In the genomic region with DNA sequence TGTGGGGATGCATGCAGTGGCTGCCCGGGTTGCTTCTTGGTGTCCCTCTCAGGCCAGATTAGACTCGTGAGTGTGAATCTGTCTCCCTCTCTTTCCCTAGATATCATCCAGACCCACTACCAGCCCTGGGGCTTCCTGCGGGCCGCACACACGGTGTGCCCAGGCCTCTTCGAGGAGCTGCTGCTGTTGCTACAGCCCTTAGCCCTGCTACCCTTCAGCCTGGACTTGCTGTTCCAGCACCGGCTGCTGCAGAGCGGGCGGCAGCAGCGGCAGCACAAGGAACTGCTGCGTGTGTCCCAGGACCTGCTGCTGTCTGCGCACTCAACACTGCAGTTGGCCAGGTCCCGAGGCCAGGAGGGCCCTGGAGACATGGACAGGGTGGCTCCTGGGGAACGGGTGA, we compare ENCODE assay signal across 11 mouse cellular contexts. TPM values are rescaled to one million over a fixed set of nuclear protein-coding genes. Genes with fewer than 3 reads are reported as not detected.
DNase-seq lines count a peak whose midpoint lies in the region; ATAC-seq lines count a peak whose summit lies in the region.
"Had no signal": no experiment of that assay in that cellular context is flagged by ENCODE, and none has a peak within 500 bp of the region (broad histone marks: within the 10 kb centered on the region; RNA-seq: fewer than 3 reads in every experiment).

No protein-coding gene starts in this region.

- ATAC-seq in forebrain, embryonic 15.5 days (replicated peaks): no peak
- ATAC-seq in lung, embryonic 16.5 days (ENCODE audit: low read depth): no peak
- ATAC-seq in hindbrain, embryonic 16.5 days: no peak
- no peak for ATAC-seq in neural tube, embryonic 11.5 days (ENCODE audit: insufficient read depth, low FRiP score, low TSS enrichment)

- H3K4me3 ChIP-seq in forebrain, embryonic 10.5 days: peak overlapping the region; percentile 36
- no peak overlapping the region for H3K4me3 ChIP-seq in forebrain, embryonic 15.5 days
- no peak overlapping the region for H3K4me3 ChIP-seq in lung, embryonic 16.5 days (ENCODE audit: low read length)
- no peak overlapping the region for H3K4me3 ChIP-seq in hindbrain, embryonic 16.5 days (ENCODE audit: low read length)
- H3K4me3 ChIP-seq in neural tube, embryonic 11.5 days (ENCODE audit: low read depth, low read length): no peak overlapping the region

- WGBS in forebrain, embryonic 10.5 days: 17% methylated on average over 14 of the region's 14 CpGs
- WGBS in forebrain, embryonic 15.5 days: 27% methylated on average over 14 of the region's 14 CpGs
- WGBS in lung, embryonic 16.5 days: 32% methylated on average over 14 of the region's 14 CpGs
- WGBS in hindbrain, embryonic 16.5 days: 33% methylated on average over 14 of the region's 14 CpGs
- WGBS in neural tube, embryonic 11.5 days: 22% methylated on average over 14 of the region's 14 CpGs

- H3K9me3 ChIP-seq in forebrain, embryonic 10.5 days: no peaks in the 10 kb centered on the region
- no peaks in the 10 kb centered on the region for H3K9me3 ChIP-seq in forebrain, embryonic 15.5 days
- no peaks in the 10 kb centered on the region for H3K9me3 ChIP-seq in lung, embryonic 16.5 days (ENCODE audit: control insufficient read depth, low read length)
- no peaks in the 10 kb centered on the region for H3K9me3 ChIP-seq in hindbrain, embryonic 16.5 days (ENCODE audit: control insufficient read depth, low read length)
- no peaks in the 10 kb centered on the region for H3K9me3 ChIP-seq in neural tube, embryonic 11.5 days (ENCODE audit: control insufficient read depth, low read length)

- H3K4me1 ChIP-seq in forebrain, embryonic 10.5 days: peaks cover 50% of the 10 kb centered on the region
- peaks cover 16% of the 10 kb centered on the region; the same call in 1 of the 2 replicates for H3K4me1 ChIP-seq in forebrain, embryonic 15.5 days
- H3K4me1 ChIP-seq in lung, embryonic 16.5 days (replicated peaks; ENCODE audit: control insufficient read depth, insufficient read depth, low read length): peaks cover 9% of the 10 kb centered on the region
- peaks cover 6% of the 10 kb centered on the region for H3K4me1 ChIP-seq in hindbrain, embryonic 16.5 days (ENCODE audit: control insufficient read depth, insufficient read depth, low read depth, low read length)
- peaks cover 15% of the 10 kb centered on the region; the same call in 1 of the 2 replicates for H3K4me1 ChIP-seq in neural tube, embryonic 11.5 days (ENCODE audit: control insufficient read depth, insufficient read depth, low read length)

- peak; percentile 33 for DNase-seq in forebrain, embryonic 10.5 days (ENCODE audit: extremely low spot score, low spot score)
- no peak for DNase-seq in lung, postnatal 14 days
- no peak for DNase-seq in neural tube, embryonic 11.5 days (ENCODE audit: low spot score)
- no peak for DNase-seq in c-Kit-positive CD71-positive TER-119-positive erythroid progenitor cells, embryonic 14.5 days (ENCODE audit: low spot score)
- DNase-seq in spleen, adult 12 weeks (ENCODE audit: low spot score): no peak
- DNase-seq: lung, adult 18-20 months had no signal

- no peak overlapping the region for H3K9ac ChIP-seq in forebrain, embryonic 15.5 days (replicated peaks)
- peak overlapping the region; percentile 46; the same call in 1 of the 2 replicates for H3K9ac ChIP-seq in lung, embryonic 16.5 days (ENCODE audit: low read length)
- H3K9ac ChIP-seq in hindbrain, embryonic 16.5 days (ENCODE audit: low read depth, low read length): peak overlapping the region; percentile 8; the same call in 1 of the 2 replicates
- peak overlapping the region; percentile 24; the same call in 1 of the 2 replicates for H3K9ac ChIP-seq in neural tube, embryonic 11.5 days (ENCODE audit: low read length)

- H3K27me3 ChIP-seq in forebrain, embryonic 10.5 days (ENCODE audit: poor library complexity, severe bottlenecking): peaks cover 88% of the 10 kb centered on the region
- H3K27me3 ChIP-seq in forebrain, embryonic 15.5 days: peaks cover 13% of the 10 kb centered on the region; the same call in 1 of the 2 replicates
- H3K27me3 ChIP-seq in lung, embryonic 16.5 days (ENCODE audit: control insufficient read depth, insufficient read depth, low read depth, low read length): peaks cover 9% of the 10 kb centered on the region
- 0 out of 2 replicates have a peak, but pooled peaks cover 3% of the 10 kb centered on the region for H3K27me3 ChIP-seq in hindbrain, embryonic 16.5 days (replicated peaks; ENCODE audit: control insufficient read depth, insufficient read depth, low read length)
- H3K27me3 ChIP-seq in neural tube, embryonic 11.5 days (ENCODE audit: control insufficient read depth, insufficient read depth, low read length): peaks cover 43% of the 10 kb centered on the region

- H3K36me3 ChIP-seq in forebrain, embryonic 10.5 days (replicated peaks): peaks cover 47% of the 10 kb centered on the region
- peaks cover 59% of the 10 kb centered on the region for H3K36me3 ChIP-seq in forebrain, embryonic 15.5 days
- H3K36me3 ChIP-seq in lung, embryonic 16.5 days (ENCODE audit: control insufficient read depth, insufficient read depth, low read length): peaks cover 38% of the 10 kb centered on the region
- peaks cover 51% of the 10 kb centered on the region for H3K36me3 ChIP-seq in hindbrain, embryonic 16.5 days (ENCODE audit: control insufficient read depth, insufficient read depth, low read length)
- H3K36me3 ChIP-seq in neural tube, embryonic 11.5 days (ENCODE audit: control insufficient read depth, insufficient read depth, low read length): peaks cover 6% of the 10 kb centered on the region

- peak overlapping the region; percentile 45 for H3K27ac ChIP-seq in forebrain, embryonic 10.5 days
- H3K27ac ChIP-seq in forebrain, embryonic 15.5 days (replicated peaks): no peak overlapping the region
- no peak overlapping the region for H3K27ac ChIP-seq in lung, embryonic 16.5 days (ENCODE audit: low read length)
- no peak overlapping the region for H3K27ac ChIP-seq in hindbrain, embryonic 16.5 days (ENCODE audit: low read depth, low read length)
- H3K27ac ChIP-seq in neural tube, embryonic 11.5 days (ENCODE audit: low read depth, low read length): no peak overlapping the region
- H3K27ac ChIP-seq: kidney, postnatal 0 days had no signal

- no peak overlapping the region for H3K4me2 ChIP-seq in forebrain, embryonic 15.5 days (replicated peaks)
- H3K4me2 ChIP-seq in lung, embryonic 16.5 days (ENCODE audit: low read depth, low read length): peak overlapping the region; percentile 18; the same call in 1 of the 2 replicates
- H3K4me2 ChIP-seq in hindbrain, embryonic 16.5 days (ENCODE audit: low read length): no peak overlapping the region
- H3K4me2 ChIP-seq in neural tube, embryonic 11.5 days (ENCODE audit: low read depth): peak overlapping the region; percentile 19; the same call in 1 of the 2 replicates

RNA-seq across cellular contexts. Expression of a gene that starts 3.7 kb away (rescaled TPM):
- polyA plus RNA-seq in forebrain, embryonic 10.5 days (2016; fragmentation: Nextera tagmentation; extraction: Ambion mirVana): 0.10 and 0.17 TPM in 2 replicates
- 0.65 and 0.70 TPM in 2 replicates for polyA plus RNA-seq in forebrain, embryonic 15.5 days (2015; fragmentation: Nextera tagmentation; extraction: Ambion mirVana)
- polyA plus RNA-seq in lung, embryonic 16.5 days (2015; fragmentation: Nextera tagmentation; extraction: Ambion mirVana): 0.87 and 1.4 TPM in 2 replicates
- polyA plus RNA-seq in hindbrain, embryonic 16.5 days (2015; fragmentation: Nextera tagmentation; extraction: Ambion mirVana): 1.1 and 1.4 TPM in 2 replicates
- 0.20 TPM in 1 of 2 replicates, not detected in the other for polyA plus RNA-seq in neural tube, embryonic 11.5 days (2014; fragmentation: Nextera tagmentation; extraction: Ambion mirVana)

RNA-seq across cellular contexts. Expression of a gene that starts 16.5 kb away (rescaled TPM):
- 3.2 and 3.5 TPM in 2 replicates for polyA plus RNA-seq in forebrain, embryonic 10.5 days (2016; fragmentation: Nextera tagmentation; extraction: Ambion mirVana)
- polyA plus RNA-seq in forebrain, embryonic 15.5 days (2015; fragmentation: Nextera tagmentation; extraction: Ambion mirVana): 10.7 and 12.5 TPM in 2 replicates
- polyA plus RNA-seq in lung, embryonic 16.5 days (2015; fragmentation: Nextera tagmentation; extraction: Ambion mirVana): 2.2 and 3.4 TPM in 2 replicates
- 8.9 and 9.2 TPM in 2 replicates for polyA plus RNA-seq in hindbrain, embryonic 16.5 days (2015; fragmentation: Nextera tagmentation; extraction: Ambion mirVana)
- polyA plus RNA-seq in neural tube, embryonic 11.5 days (2014; fragmentation: Nextera tagmentation; extraction: Ambion mirVana): 8.6 and 9.5 TPM in 2 replicates

RNA-seq across cellular contexts. Expression of a gene that starts 29.2 kb away (rescaled TPM):
- 2.3 and 2.4 TPM in 2 replicates for polyA plus RNA-seq in forebrain, embryonic 10.5 days (2016; fragmentation: Nextera tagmentation; extraction: Ambion mirVana)
- 4.3 TPM in 2 replicates for polyA plus RNA-seq in forebrain, embryonic 15.5 days (2015; fragmentation: Nextera tagmentation; extraction: Ambion mirVana)
- 2.0 and 3.0 TPM in 2 replicates for polyA plus RNA-seq in lung, embryonic 16.5 days (2015; fragmentation: Nextera tagmentation; extraction: Ambion mirVana)
- 5.1 and 5.3 TPM in 2 replicates for polyA plus RNA-seq in hindbrain, embryonic 16.5 days (2015; fragmentation: Nextera tagmentation; extraction: Ambion mirVana)
- 2.1 and 2.8 TPM in 2 replicates for polyA plus RNA-seq in neural tube, embryonic 11.5 days (2014; fragmentation: Nextera tagmentation; extraction: Ambion mirVana)

RNA-seq across cellular contexts. Expression of a gene that starts 43.4 kb away (rescaled TPM):
- 7.4 and 8.4 TPM in 2 replicates for polyA plus RNA-seq in forebrain, embryonic 10.5 days (2016; fragmentation: Nextera tagmentation; extraction: Ambion mirVana)
- 59.8 and 64.3 TPM in 2 replicates for polyA plus RNA-seq in forebrain, embryonic 15.5 days (2015; fragmentation: Nextera tagmentation; extraction: Ambion mirVana)
- 12.9 and 15.1 TPM in 2 replicates for polyA plus RNA-seq in lung, embryonic 16.5 days (2015; fragmentation: Nextera tagmentation; extraction: Ambion mirVana)
- 70.8 and 86.8 TPM in 2 replicates for polyA plus RNA-seq in hindbrain, embryonic 16.5 days (2015; fragmentation: Nextera tagmentation; extraction: Ambion mirVana)
- 17.9 and 20.0 TPM in 2 replicates for polyA plus RNA-seq in neural tube, embryonic 11.5 days (2014; fragmentation: Nextera tagmentation; extraction: Ambion mirVana)

RNA-seq across cellular contexts. Expression of a gene that starts 58.3 kb away (rescaled TPM):
- not detected in 2 replicates for polyA plus RNA-seq in forebrain, embryonic 10.5 days (2016; fragmentation: Nextera tagmentation; extraction: Ambion mirVana)
- polyA plus RNA-seq in forebrain, embryonic 15.5 days (2015; fragmentation: Nextera tagmentation; extraction: Ambion mirVana): not detected in 2 replicates
- polyA plus RNA-seq in lung, embryonic 16.5 days (2015; fragmentation: Nextera tagmentation; extraction: Ambion mirVana): 0.25 and 0.74 TPM in 2 replicates
- not detected in 2 replicates for polyA plus RNA-seq in hindbrain, embryonic 16.5 days (2015; fragmentation: Nextera tagmentation; extraction: Ambion mirVana)
- not detected in 2 replicates for polyA plus RNA-seq in neural tube, embryonic 11.5 days (2014; fragmentation: Nextera tagmentation; extraction: Ambion mirVana)
- polyA plus RNA-seq: cortical plate, adult 2 months; kidney, postnatal 0 days had no signal

Comparison
In these comparisons a context has a peak if more than half of its experiments do, and no peak if none do; other contexts are left out.
1. H3K4me2 ChIP-seq: peak in lung, embryonic 16.5 days (single experiment) and neural tube, embryonic 11.5 days (single experiment); none in forebrain, embryonic 15.5 days (single experiment) and hindbrain, embryonic 16.5 days (single experiment).